Mouse (Mus musculus): ENCODE results near the gene Clcn1.

The Clcn1 gene

DNA sequence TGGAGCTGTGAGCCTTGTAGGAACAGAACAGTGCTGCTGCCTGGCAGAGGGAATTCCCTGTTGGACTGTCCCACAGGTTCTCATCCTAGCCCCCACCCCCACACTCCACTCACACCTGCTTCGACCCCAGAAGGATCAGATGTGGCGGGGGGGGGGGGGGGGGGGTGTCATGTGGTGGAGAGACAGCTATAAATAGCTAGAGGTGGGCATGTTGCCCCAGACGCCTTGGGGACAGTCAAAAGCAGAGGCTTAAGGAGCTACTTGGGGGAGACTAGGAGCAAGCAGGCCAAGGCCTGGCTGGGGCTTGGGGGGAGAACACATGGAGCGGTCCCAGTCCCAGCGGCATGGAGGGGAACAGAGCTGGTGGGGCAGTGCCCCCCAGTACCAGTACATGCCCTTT lies at the start of gene Clcn1:
Clcn1 (plus strand) TSS at position 238 of the 400 bp plus-strand sequence.
- no peak for DNase-seq

- no peak for DNase-seq
Measured at GRCm38 (mm10) chr6:42237276-42237805, 49.1 kb upstream of the Clcn1 start.

GRCm38 (mm10) chr6:42241311-42242045 lies 45.0 kb upstream of the Clcn1 start:
- DNase-seq: no peak

- peak; percentile 88 to 94 for DNase-seq
Measured at GRCm38 (mm10) chr6:42245711-42246353, 40.7 kb upstream of the Clcn1 start, which contains the start of gene Gstk1. Gstk1 (plus strand) TSS chr6:42245935.

DNA sequence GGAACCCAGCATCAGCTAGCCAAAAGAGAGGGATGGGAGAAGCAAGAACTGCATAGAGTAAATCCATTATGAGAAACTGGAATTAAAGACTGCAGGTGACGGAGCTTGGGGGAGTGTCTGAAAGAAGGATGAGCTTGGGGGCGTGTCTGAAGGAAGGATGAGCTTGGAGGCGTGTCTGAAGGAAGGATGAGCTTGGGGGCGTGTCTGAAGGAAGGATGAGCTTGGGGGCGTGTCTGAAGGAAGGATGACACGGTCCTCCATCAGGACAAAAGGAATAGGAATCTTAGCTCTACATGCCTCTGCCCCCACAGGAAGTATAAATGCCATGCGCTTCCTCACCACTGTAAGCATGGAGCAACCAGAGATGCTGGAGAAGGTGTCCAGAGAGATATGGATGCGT lies 39.3 kb upstream of the Clcn1 start:
- DNase-seq: peak; percentile 47 to 52

DNA sequence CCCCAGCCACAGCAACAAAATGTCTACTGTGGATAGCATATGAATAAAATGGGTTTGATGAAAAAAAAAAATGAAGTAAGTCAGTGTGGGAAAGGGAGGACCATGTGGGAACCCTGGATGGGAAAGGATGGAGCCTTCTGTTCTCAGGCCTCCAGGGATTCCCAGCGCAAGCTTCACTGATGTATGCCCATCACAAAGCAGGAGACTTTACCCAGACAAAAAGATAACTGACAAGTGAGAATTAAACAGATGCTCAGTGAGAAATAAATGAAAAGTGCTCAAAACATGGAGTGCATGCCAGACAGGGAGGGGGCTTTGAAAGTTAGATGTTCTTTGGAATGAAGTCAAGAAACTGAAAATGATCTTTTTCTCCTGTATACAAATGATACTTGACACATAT lies 38.5 kb upstream of the Clcn1 start:
- no peak for DNase-seq

GRCm38 (mm10) chr6:42251791-42252190 lies 34.7 kb upstream of the Clcn1 start:
- DNase-seq: no peak

DNA sequence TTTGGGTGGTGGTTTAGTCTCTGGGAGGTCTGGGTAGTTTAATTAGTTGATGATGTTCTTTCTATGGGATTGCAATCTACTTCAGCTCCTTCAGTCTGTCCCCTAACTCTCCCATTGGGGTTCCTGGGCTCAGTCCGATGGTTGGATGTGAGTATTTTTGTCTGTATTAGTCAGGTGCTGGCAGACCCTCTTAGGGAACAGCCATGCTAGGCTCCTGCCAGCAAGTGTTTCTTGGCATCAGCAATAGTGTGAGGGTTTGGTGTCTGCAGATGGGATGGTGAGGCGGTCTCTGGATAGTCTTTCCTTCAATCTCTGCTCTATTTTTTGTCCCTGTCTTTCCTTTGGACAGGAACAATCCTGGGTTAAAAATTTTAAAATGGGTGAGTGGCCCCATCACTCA lies 33.4 kb upstream of the Clcn1 start:
- no peak for DNase-seq

- DNase-seq: peak; percentile 65 to 75
Measured at GRCm38 (mm10) chr6:42257303-42257863, 29.1 kb upstream of the Clcn1 start.

GRCm38 (mm10) chr6:42260430-42260829 lies 26.1 kb upstream of the Clcn1 start:
- DNase-seq: peak; percentile 48 to 74

DNA sequence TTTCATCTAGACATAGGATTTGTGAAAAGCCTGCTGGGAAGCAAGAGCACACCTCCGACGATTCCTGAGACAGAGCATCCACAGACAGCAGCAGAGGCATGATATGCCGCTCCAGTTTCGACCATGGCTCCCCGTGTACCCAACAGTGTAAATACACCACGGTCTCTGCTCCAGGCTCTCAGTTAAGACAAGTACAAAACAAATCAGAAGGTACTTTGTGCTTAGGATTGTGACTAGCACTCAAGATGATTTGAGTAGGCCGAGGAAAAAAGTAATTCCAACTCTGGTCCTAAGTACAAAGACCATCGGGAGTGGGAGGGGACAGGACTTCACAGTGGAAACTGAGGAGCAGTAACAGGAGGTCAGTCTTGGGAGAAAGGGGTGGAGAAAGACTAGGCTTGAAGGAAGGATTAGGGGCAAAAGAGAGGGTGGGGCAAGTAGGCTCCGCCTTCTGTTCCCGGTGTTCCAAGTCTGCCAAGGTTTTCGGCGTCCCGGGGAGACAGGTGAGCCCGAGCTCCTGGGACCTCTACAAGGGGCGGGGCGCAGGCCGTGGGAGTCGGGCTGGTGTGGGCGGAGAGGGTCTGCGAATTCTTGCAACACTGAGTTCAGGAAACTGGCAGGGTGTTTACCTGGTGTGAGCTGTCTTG lies 24.8 kb upstream of the Clcn1 start, which contains the start of gene Tmem139:
Tmem139 (plus strand) TSS at position 447 of the 647 bp plus-strand sequence.
- peak; percentile 72 to 88 for DNase-seq

- DNase-seq: peak; percentile 98 to 99
Measured at GRCm38 (mm10) chr6:42264626-42265312, 21.7 kb upstream of the Clcn1 start, which contains the start of gene Casp2. Casp2 (plus strand) TSS chr6:42264985.

DNA sequence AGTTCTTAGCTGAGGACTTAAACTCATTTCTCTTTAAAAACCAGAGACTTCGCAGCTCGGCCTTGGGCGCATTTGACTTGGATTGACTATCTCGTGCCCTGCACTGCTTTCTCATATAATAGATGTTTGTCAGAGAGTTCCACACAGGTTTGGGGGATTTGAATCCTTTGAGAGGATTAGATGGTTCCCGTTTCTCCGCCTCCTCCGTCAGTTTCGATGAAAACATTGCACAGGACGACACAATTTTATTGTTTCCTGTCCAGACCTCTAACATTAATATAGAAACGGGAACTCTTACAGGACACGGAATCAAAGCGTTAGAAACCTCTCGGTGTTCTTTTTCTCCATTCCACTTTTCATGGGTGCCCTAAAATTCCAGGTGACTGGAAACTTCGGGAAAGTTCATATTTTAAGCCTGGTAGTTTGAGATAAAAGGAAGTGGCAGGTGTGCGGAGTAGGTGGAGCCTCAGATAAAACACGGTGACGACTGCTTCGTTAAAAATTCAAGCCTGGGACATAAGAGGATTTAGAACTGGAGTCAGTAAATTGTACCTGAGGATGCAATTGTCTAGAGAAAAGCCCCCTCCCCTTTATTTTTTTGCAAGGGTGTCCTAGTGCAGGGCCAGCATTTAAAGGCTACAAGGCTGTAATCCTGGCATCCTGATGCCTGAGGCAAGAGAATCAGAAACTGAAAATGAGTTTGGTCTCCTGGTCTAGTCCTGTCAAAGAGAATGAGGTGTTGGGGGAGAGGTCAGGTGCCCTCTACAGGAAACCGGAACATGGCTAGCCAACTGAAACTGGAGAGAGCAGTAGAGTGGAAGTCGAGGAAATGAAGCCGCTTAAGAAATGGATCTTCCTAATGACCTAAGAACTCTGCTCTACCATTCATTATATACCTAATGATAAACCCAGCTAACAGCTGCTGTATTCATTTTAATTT lies 20.8 kb upstream of the Clcn1 start:
- no peak for DNase-seq

DNA sequence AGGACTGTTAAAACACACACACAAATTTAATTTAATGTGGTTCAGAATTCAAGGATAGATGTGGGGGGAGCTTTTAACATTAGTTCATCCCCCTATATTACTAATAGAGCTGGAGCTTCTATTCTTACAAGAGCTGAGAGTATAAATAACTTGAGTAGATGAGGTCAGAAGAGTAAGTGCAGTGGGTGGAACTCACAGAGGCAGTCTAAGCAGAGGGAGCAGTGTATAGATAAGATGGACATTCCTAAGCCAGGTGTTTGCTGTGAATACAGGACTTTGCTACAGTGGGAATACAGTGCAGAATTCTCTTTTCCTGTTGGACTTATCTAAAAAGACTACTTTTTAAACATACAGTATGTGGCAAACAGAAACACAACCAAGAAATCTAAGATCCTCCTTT lies 15.7 kb upstream of the Clcn1 start:
- DNase-seq: no peak

DNA sequence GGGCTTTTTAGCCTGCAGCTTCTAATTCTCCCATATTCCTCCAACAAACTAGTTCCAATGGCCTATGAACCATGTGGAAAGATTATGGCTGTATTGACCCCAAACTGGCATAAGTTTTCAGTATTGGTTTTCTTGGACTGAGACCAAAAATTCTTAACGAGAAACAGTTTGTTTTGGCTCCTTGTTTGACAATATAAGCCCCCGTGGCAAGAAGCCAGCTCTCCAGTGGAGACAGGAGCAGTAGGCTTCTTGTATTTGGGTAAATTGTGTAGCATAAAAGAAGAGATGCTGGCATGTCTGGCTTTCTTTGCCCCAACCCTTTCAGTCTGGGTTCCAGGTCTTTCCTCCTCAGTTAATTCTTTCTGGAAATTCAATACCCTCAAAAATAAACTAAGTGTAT lies 10.3 kb upstream of the Clcn1 start:
- DNase-seq: no peak

DNA sequence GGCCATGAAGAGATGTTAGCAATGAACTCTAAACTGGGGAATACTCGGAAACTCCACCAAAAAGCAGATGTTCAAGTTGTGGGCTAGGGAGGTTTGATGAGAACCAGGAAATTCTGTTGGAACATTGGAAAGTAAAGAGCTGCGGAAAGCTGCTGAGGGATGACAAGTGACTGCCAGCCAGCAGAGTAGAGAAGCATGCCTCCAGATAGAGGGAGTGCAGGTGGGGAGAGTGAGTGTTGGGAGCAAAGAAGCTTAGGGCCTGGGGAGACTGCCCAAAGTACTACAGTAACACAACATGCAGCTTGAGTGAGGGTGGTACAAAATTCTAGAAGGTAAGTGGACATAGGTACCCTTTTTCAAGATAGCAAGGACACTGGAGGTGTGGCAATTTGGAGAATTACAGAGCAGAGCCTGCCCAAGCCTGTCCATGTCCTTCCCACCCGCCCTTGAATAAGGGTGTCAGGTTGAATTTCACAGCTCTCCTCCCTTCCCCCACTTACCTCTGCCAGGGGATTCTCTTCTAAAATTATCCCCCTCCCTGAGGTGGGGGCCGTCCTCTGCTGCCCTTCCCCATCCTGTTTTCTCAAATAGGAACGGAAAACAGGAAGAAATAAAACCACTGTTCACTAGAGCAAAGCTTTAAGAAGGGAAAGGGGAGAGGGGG lies 3.5 kb upstream of the Clcn1 start:
- DNase-seq: no peak

DNA sequence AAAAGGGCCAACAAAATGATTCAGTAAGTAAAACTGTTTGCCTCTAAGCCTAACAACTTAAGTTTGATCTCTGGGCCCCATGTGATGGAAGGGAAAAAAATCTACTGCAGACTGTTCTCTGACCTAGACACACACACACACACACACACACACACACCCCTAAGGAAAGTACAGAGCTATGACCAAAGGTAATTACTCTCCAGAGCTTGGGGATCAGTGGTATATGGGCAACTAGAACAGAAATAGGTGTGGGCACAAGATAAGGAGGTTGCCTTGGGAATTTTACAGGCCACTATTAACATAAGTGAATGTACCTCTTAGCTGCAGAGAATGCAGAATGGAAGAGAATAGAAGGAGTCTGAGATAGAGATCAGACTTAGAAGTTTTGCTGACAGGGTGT lies 1.1 kb downstream of the Clcn1 start:
- DNase-seq: no peak

GRCm38 (mm10) chr6:42293327-42293726 lies 6.8 kb downstream of the Clcn1 start:
- DNase-seq: no peak

DNA sequence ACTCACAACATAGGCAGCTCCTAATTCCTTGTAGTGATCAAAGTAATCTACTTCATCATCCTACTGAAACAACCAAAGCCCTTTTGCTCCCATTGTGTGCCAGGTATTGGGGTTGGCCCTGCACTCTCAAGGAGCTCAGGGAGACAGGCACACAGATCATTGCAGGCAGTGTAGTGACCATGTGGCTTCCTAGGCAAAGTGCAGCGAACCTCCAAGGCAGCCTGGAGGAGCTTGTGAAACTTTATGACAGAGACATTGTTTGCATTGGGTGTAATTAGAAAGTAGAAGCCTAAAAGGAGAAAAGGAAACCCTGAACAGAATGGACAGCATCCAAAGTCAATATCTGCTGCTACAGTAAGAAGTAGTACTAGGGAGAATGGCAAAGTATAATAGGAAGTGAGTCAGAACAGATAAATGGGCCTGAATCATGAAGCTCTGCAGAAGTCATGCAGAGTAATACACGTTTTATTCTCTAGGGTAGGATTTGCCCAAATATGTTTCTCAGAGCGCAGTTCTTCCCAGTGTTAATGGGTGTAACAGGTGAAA lies 9.1 kb downstream of the Clcn1 start:
- no peak for DNase-seq

DNA sequence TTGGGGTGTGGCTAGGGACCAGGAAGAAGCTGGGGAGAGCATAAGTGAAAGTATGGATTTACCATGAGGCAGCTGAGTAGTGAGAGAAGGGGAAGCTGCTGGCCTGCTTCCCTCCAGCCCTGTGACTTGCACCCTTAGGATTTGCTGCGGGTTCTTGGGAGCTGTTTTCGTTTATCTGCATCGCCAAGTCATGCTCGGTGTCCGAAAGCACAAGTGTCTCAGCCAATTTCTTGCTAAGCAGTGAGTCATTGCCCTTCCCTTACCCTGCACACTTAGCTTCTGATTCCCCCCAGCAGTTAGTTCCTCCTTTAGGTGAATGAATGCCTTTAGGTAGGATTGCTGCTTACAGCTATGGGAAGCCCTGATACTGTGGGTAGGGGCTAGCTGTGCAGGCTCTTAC lies 12.9 kb downstream of the Clcn1 start:
- no peak for DNase-seq

Measured in lung, postnatal 4 days (tissue).